Mouse (Mus musculus) embryo, embryonic 10 days (tissue): ENCODE results near the gene Crcp.

Experiments
- DNase-seq: peaks from one replicate; pipeline ENCODE4 v3.0.0-alpha.2; 2015; ENCODE audit warnings: low spot score

The Crcp gene

DNA sequence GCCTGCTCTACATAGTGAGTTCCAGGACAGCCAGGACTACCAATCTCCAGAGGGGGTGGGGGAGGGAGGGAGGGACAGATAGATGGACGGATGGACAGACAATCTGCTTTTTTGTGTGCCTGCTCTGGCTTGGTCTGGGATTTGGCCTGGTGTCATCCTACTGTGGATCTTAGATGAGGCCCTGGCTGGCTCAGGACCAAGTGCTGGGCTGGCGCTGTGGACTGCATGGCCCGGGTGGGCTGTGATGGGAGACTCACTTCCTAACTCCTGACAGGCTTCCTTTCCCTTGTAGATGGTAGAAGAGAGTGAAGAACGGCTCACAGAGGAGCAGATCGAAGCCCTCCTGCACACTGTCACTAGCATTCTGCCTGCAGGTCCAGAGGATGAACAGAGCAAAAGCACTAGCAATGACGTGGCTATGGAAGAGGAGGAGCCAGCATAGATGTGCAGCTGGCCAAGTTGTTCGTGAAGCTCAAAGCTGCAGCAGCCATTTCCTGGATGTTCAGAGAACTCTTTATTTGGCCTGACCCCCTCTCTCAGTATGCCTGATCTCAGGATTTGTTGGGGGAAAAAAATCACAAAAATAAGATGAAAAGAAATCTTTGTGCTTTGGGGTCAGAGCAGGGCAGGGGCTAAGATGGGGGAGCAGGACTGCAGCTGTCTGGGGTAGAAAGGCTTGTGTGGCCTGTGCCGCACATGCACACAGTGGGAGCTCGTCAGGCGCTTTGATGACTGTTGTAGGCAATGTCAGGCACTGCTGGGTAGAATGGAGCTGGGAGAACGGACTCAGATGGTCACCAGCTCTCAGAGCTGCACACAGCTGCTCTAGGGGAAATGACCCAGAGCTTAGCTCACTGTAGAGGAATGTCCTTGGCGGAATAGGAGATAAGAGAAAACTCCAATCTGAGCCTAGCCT, 30.6 kb downstream of the Crcp start:
- DNase-seq, result no peak

DNA sequence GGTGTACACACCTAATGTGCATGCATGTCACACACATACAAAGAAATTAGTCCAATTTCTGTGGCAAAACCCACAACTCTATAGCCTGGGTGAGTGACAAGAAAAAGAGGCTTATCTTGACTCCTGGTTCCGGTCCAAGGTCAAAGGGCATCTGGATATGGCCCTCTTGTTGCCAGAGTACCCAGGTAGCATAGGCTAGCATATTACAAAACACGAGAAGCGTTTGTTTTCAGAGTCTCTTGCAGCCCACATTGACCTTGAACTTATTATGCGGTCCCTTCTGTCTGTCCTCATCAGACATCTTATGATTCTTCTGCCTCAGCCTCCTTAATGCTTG, 31.2 kb downstream of the Crcp start:
- DNase-seq, result no peak

DNA sequence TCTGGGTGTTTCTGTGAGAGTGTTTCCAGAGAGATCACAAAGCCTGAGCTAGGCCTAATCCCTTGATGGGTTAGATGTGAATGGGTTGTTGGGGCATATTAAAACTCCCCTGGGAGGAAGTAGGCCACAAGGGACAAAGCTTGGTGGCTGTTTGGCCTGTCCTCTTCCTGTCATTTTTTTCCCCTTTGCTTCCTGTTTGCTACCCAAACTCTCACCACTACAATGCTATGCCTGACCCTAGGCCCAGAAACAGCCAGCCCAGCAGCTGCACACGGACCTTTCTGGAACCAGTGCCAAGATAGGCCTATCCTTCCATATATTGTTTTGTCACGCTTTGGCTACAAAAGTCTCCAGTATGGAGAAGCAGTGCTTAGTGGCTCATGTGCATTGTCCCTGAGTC, 33.0 kb downstream of the Crcp start:
- DNase-seq, result no peak

DNA sequence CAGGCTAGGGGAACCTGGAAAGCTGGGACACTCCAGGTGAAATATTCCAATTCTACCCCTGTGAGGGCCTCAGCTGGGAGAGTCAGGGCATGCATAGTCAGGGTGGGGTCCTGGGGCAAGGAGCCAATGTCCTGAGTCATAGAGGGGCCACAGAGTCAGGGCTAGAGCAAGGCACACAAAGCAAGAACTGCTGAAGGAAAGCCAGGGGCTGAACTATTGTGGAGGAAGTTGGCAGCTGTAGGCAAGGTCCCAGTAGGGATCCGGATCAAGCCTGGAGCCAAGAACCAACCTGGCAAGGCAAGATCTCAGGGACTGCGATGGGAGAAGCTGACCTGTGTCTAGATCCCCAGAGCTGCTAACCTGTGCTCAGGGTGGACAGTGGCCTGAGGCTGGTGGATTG, 34.7 kb downstream of the Crcp start:
- no peak for DNase-seq

DNA sequence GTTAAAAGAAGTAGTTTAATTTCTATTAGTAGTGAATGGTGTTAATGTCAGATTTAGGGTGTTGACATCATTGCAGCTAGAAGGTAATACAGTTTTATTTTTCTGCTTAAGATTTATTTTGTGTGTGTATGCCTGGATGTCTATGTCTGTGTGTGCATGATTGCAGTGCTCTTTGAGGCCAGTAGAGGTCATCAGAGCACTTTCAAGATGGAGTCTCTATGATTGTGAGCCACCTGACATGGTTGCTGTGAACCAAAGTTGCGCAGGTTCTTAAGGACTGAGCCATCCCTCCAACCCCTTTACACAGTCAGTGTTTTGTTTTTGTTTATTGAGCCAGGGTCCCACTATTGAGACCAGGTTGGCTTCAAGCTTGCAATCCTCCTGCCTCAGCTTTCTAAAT, 36.5 kb downstream of the Crcp start:
- no peak for DNase-seq

DNA sequence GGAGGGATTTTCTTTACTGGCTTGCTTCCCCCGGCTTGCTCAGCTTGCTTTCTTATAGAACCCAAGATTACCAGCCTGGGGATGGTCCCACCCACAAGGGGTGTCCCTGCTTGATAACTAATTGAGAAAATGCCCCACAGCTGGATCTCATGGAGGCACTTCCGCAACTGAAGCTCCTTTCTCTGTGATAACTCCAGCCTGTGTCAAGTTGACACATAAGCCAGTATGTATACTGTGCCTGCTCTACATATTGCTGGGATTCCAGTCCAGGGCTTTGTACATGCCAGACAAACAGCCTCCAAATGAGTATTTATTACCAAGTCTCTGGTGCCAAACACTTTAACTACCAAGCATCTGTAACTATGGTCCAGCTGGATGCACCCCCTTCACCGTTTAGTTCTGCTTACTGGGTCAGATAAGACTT, 38.8 kb downstream of the Crcp start:
- DNase-seq, result no peak

DNA sequence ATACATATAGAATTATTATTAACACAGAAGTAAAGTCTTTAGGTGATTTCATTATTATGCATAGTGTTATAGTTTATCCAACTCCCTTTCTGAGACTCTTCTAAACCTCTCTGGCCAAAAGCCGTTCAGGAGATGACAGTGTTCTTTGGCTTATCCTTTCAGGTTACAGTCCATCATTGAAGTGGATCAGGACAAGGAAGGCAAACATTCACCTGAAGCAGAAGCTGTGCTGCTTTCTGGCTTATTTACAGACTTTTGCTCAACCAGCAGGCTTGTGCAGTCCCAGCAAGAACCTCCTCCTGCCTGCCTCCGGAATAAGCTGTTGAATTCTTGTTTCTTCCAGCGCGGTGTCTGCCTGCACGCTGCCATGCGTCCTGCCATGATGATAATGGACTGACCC, 43.9 kb downstream of the Crcp start, which contains the start of gene Tpst1:
Gene Tpst1 (plus strand): TSS at position 301 of the 400 bp plus-strand sequence.
- no peak for DNase-seq

DNA sequence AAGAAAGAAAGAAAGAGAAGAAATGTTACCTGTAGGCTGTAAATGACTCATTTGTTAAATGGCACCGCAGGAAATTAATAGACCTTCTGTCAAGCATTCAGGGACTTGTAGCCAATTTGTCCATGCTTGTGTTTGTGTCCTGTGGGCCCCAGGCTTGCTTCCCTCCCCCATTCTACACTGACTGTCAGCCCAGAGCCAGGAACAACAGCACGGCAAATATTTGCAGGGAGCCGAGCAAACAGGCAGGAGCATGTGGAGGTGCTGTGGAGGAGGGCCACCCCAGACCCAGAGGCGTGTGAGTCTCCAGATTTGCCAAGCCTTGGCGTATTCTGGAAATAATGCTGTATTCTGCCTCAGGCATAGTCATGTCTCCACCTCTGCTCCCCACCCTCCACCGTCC, 45.4 kb downstream of the Crcp start:
- DNase-seq, result no peak

DNA sequence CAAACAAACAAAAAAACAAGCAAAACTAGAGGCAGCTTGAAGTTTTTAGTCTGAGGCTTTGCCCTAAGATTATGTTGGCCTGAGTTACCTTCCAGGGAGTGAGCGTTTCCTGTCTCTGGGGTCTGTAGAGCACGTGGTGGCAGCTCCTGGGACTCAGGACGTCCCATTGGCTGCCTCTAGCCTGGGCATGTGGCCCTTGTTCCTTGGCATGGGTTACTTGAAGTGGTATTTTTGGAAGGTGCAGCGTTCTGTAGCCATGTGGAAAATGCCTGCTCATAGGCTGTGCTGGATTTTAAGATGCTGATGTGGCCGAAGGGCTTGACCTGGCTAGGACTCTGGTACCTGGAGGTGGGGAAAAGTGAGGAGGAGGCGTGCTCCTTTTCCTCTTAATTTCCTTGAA, 47.3 kb downstream of the Crcp start:
- DNase-seq, result no peak

DNA sequence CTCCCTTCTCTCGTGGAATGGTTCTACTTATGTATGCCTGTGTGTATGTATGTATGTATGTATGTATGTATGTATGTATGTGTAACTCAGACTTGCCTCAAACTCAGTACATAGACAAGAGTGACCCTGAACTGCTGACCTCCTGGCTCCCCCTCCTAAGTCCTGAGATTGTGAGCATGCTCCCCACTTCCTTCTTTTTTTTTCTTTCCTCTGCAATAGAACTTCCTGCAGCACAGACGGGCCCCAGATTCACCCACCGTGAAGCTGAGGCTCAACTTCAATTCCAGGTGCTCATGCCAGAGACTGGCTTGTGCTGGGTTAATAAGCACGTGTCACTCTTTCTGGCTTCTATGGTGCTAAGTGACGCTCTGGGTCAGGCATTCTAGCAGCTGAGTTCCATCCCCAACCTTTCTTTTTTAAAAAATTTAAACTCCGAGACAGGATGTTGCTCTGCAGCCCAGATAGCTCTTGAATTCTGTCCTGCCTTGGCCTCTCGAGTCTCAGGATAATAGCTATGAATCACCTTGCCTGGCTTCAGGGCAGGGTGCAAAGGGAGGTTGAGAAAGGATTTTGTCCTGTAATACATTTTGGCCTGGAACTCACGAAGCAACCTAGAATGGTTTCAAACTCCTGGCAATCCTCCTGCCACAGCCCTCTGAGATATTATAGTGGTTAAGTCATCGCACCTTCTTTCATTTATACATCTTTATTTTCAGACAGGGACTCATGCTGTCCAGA, 49.2 kb downstream of the Crcp start:
- no peak for DNase-seq

DNA sequence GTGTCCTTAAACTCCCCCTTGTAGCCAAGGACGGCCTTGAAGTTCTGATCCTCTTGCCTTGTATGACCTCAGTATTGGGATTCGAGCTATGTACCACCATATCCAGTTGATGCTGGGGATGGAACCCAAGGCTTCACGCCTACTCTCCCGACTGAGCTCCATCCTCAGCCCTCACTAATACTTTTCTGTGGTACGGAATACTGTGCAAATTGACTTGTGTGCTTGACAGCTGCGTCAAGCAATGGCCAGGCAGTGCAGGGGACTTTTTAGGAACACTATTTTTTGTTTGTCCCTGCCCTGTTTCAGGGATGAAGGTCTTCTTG, 49.7 kb downstream of the Crcp start:
- DNase-seq, result no peak

DNA sequence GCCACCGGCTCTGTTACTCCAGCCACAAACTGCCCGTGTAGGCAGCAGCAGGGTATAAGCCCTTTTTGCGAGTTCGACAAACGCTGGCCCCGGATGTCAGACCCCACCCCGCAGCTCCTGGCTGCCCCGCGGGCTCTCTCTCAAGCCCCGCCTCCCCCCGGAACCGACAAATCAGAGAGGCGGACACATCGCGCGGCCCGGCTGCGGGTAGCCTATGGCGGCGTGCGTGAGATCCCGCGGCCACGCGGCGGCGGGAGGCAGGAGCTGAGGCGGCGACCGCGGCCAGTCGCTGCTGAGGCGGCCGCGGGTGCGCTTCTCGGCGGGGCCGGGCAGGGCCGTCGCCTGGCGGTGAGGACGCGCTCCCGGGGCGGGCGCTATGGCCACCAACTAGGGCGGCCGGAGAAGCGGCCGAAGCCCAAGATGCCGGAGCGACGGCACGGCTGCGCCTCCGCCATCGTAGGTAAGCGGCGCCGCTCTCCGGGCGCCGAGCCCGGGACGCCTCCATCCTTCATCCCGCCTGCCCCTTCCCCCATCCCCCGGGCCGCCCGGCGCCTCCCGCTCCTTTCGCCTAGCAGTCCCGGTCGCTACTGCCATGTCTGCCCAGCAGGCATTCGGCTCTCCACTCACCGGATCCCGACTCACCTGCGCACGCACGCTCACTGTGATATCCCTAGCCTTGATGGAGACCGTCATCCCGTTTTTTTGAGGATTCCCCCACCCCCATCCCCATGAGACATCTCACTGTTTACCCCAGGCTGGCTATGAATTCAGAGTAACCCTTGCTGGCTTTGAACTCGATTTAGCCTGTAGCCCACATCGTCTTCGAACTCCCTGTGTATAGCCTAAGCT, 50.3 kb downstream of the Crcp start:
- peak; percentile 94 for DNase-seq

DNA sequence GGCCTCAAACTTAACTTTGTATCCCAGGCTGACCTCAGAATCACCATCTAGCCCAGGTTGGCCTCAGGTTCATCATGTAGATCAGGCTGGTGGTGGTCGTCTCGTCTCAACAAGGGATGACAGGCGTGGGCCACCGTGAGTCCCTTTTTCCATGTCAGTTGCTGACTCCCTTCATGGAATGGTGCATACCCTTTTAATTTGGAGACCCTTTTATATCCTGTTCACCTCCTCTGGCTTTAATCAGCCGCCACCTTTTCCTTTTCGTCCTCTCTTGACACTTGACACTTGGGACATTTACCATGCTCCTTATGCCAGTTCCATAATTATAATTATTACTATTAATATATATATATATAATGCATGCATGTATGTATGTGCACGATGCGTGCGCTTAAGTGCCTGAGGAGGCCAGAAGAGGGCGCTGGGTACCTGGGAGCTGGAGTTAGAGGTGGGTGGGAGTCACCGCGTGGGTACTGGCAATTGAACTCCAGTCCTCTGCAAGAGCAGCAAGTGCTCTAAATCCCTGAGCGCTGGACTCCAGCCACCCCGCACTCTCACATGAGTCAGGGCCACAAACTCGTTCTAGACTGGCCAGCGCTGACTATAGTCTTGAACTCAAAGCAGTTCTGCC, 51.1 kb downstream of the Crcp start:
- peak; percentile 23 for DNase-seq

DNA sequence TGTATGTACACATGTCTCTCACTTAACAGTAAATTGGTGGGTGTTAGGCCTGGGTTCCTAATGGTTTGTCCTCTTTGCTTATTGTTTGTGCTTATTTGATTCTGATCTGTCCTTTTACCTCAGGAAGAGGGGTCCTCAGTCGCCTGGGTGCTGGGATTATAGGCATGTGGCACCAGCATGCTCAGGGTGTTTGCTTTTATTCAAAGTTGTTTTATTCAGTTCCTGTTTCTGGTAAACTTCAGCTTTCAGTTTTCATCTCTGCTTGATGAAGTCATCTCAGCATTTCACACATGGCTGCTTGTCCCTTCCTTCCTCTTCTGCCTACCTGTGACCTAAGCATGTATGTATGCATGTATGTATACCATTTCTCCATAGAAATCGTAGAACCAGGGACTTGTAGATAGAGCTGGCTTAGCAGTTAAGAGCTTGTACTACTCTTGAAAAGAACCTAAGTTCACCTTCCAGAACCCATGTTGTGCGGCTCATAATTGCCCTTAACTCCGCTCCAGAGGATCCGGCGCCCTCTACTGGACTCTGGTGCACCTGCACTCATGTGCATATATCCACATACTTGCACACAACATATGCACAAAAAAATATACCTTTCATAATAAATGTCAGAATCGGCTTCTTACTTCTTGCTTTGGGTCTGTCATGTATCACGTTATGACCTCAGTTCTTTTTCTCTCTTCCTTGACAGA, 52.2 kb downstream of the Crcp start:
- no peak for DNase-seq

DNA sequence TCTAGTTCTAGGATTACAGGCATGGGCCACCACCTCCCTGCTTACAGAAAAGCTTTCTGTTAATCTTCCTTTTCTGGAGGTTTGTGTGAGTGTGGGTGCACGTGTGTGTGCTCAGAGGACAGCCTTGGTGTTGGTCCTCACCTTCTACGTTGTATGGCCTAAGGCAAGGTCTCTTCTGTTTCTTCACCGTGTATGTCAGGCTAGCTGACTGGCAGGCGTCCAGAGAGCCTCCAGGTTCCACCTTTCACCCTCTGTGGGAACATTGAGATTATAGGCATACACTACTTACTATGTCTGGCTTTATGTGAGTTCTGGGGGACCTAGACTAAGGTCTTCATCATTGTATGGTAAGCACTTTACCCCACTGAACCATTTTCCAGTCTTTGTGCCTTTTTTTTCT, 53.3 kb downstream of the Crcp start:
- DNase-seq, result no peak

DNA sequence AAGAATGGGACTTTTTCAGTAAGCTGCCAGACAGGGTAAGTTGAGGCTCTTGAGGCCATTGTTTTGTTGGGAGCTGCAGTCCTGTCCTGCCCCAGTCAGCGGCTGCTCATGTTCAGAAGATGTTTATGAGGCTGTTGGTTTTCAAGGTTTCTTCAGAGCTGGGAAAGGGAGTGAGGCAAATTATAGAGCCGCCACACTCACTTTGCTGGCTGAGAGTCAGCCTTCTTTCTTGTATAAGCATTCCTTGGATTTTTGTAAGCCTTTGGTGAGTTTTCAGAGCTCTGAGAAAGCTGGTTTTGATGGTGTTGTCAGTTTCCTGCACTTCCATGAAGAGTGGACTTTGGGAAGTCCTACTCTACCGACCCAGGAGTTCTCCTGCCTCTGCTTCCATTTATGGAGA, 55.2 kb downstream of the Crcp start:
- no peak for DNase-seq

DNA sequence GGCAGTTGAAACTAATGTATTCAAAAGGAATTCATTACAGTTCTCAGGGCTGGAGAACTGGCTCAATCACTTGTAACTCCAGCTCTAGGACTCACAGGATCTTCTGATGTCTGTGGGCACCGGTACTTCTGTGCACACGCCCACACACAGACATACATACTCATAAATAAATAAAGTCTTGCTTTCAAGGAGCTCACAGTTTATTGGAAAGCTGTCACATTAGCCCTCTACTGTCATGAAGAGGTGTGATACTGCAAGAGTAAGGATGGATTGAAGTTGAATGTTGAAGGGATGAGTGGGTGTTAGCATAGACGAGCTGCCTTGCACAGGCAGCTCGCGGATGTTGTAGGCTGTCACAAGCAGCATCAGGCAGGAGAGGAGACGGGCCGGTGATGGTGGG, 58.9 kb downstream of the Crcp start:
- no peak for DNase-seq

DNA sequence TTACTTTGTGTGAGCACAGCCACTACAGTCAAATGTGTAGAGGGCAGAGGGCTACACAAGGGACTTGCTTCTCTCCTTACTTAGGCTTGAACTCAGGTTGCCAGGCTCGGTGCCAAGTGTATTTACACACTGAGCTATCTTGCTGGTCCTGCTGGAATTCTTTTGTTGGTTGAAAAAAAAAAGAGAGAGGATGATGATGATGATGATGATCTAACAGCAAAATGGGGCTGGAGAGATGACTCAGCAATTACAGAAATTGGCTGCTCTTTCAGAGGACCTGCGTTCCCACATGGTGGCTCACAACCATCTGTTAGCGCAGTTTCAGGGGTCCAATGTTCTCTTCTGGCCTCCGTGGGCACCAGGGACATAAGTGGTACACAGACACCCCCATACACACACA, 59.5 kb downstream of the Crcp start:
- no peak for DNase-seq

DNA sequence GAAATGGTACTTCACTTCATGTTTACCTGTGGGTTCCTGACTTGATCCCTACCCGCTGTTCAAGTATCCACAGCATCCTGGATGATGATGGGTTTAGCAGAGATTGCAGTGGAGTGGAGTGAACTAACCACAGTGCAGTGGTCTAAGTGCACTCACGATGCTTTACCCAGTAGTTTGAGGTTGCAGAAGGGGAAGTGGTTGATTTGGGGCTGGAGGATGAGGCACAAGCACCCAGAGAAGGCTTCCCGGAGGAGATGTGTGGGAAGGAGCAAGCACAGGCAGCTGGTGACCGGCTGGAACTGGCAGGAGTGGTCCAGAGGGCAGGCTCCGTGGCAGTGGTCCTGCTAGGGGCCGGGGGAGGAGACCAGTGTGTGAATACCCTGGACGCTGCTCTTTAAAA, 60.1 kb downstream of the Crcp start:
- no peak for DNase-seq

DNA sequence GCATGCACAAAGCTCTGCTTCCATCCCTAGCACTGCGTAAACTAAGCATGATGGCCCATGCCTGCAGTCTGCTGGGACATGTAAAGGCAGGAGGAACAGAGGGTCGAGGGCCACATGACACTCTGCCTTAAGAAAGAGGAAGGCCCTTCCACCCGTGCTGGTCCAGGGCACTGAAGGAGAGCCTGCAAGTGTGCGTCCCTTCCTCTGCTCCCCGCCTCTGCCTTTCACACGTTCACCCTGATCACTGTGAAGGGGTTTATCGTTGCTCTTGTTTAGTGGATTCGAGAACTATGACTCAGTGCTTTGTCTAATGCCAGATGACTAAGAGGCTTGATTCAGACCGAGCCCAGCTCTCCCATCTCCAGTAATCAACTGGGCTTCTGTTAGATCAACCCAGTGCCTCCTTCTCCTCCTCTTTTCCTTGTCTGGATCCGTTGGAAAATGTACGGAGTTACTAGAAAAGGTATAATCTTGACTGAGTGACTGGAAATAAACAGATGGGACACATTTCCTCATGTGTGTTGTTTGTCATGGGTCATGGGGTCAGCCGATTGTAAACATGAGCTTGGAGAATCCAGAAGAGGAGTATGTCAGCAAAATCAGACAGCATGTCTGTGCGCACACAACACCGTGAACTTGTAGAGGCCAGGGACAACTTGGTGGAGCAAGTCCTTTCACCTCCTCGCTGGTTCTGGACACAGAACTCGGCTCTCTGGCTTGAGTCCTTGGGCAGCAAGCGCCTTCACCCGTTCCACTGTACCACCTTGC, 60.7 kb downstream of the Crcp start:
- DNase-seq, result no peak

DNA sequence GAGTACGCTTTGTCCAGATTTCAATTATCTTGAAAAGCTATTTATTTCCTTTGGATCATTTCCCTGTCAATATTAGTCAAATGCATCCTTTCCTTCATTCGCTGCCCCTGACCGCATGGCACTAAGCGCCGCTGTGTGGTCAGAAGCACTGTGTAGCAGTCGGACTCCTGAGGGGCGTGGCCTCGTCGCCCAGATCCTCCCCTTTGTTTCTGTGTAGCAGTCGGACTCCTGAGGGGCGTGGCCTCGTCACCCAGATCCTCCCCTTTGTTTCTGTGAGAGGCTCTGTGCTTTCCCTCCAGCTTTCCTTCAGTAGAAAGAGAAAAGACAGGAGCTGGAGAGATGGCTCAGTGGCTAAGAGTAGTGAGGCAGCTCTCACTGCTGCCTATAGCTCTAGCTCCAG, 67.7 kb downstream of the Crcp start:
- peak; percentile 75 for DNase-seq
